Mouse (Mus musculus) heart, adult 2 months (tissue): ENCODE data around the gene Zbtb7b. TPM values are rescaled to one million over a fixed set of nuclear protein-coding genes. Genes with fewer than 3 reads are reported as not detected.

Source experiments
- DNase-seq, 2 experiments: peaks; one replicate each; pipeline ENCODE4 v3.0.0; 2021
- H3K27ac ChIP-seq: fragments of 200-600 bp; 2 replicates; pipeline ENCODE4 v1.8.1; 2022
- H3K27me3 ChIP-seq: fragments of 200-500 bp; 2 replicates; pipeline ENCODE4 v1.6.1; 2012; ENCODE audit warnings: mild to moderate bottlenecking, low read length, inconsistent platforms, mixed read lengths; ENCODE audit not compliant: control insufficient read depth, insufficient read depth
- H3K36me3 ChIP-seq: fragments of 200-500 bp; 2 replicates; pipeline ENCODE4 v1.6.1; 2012; ENCODE audit warnings: low read length, inconsistent platforms; ENCODE audit not compliant: control insufficient read depth, insufficient read depth
- H3K4me1 ChIP-seq: fragments of 200-500 bp; 2 replicates; pipeline ENCODE4 v1.6.1; 2011; ENCODE audit warnings: low read length; ENCODE audit not compliant: control insufficient read depth, insufficient read depth
- H3K4me3 ChIP-seq: fragments of 200-600 bp; 2 replicates; pipeline ENCODE4 v1.8.1; 2022
- H3K79me2 ChIP-seq: fragments of 200-500 bp; replicated peaks from 2 replicates; pipeline ENCODE4 v1.6.1; 2012; ENCODE audit warnings: mild to moderate bottlenecking, inconsistent platforms, low read length, moderate library complexity, mixed read lengths; ENCODE audit not compliant: control insufficient read depth, insufficient read depth
- H3K9ac ChIP-seq: fragments of 200-500 bp; 2 replicates; pipeline ENCODE4 v1.6.1; 2012; ENCODE audit warnings: low read depth, mild to moderate bottlenecking, control low read depth, inconsistent platforms, low read length, mixed read lengths
- CTCF ChIP-seq: fragments of 200-600 bp; IDR thresholded peaks from 2 replicates; pipeline ENCODE4 v1.8.1; 2022; ENCODE audit warnings: antibody characterized with exemption, mild to moderate bottlenecking, moderate library complexity
- EP300 ChIP-seq: fragments of 200-500 bp; IDR thresholded peaks from 2 replicates; pipeline ENCODE4 v1.6.1; 2011; ENCODE audit warnings: low read depth, low read length, control low read depth; ENCODE audit not compliant: insufficient read depth
- POLR2A ChIP-seq: fragments of 200-500 bp; IDR thresholded peaks from 2 replicates; pipeline ENCODE4 v1.6.1; 2011; ENCODE audit warnings: mild to moderate bottlenecking, low read depth, low read length, control low read depth; ENCODE audit not compliant: insufficient read depth
- WGBS: fragments of 180-500 bp; shearing (Covaris S2); methylation state at CpG from one replicate; pipeline ENCODE4 v1.1.7; 2018; 5-methylcytosine and 5-hydroxymethylcytosine counted together
- intact Hi-C: fragments of 180-260 bp; cut with DNase I; formaldehyde crosslinking; loops from one replicate; pipeline ENCODE4 v1.15.1; 2025
- polyA plus RNA-seq: library from polyadenylated mRNA; depleted of rRNA; stranded (reverse); fragments of >200 nt; gene quantifications from 2 replicates; pipeline ENCODE4 v1.2.3, GENCODE M21; 2012
- total RNA-seq, 2 experiments: library from RNA; stranded (reverse); gene quantifications; 2 replicates each; pipeline ENCODE4 v1.2.3; 2021

Gene Zbtb7b
- total and polyA plus RNA-seq, 3 experiments: 20.5 to 23.4 (median 21.5) TPM

- intact Hi-C loops: no loop called here
- Histone ChIP-seq H3K4me3 (no peak overlapping the region), H3K9ac (no peak overlapping the region), H3K27me3 (no peaks in the 10 kb centered on the region), H3K4me1 (peaks cover 7% of the 10 kb centered on the region), H3K36me3 (no peaks in the 10 kb centered on the region), H3K79me2 (no peaks in the 10 kb centered on the region; the same call in 1 of the 2 replicates), H3K27ac (no peak overlapping the region)
- DNase-seq: no peak
- 81% methylated on average over 12 of the region's 12 CpGs for WGBS
- TF ChIP-seq CTCF (no peak), EP300 (no peak), POLR2A (no peak)
These were observed 10.1 kb downstream of the Zbtb7b start for GRCm38 (mm10) chr3:89384331-89385076.

- Histone ChIP-seq H3K4me1 (peaks cover 5% of the 10 kb centered on the region), H3K27ac (no peak overlapping the region), H3K79me2 (no peaks in the 10 kb centered on the region; the same call in 1 of the 2 replicates), H3K27me3 (no peaks in the 10 kb centered on the region), H3K4me3 (no peak overlapping the region), H3K36me3 (no peaks in the 10 kb centered on the region), H3K9ac (no peak overlapping the region)
- intact Hi-C loops: no loop called here
- DNase-seq: no peak
- WGBS: 78% methylated on average over 5 of the region's 5 CpGs
- TF ChIP-seq EP300 (no peak), POLR2A (no peak)
These were observed 10.8 kb downstream of the Zbtb7b start for GRCm38 (mm10) chr3:89383651-89384255.

GRCm38 (mm10) chr3:89382950-89383349 is 11.6 kb downstream of the Zbtb7b start:
- no peaks in the 10 kb centered on the region; the same call in 1 of the 2 replicates for H3K79me2 ChIP-seq
- no peaks in the 10 kb centered on the region for H3K27me3 ChIP-seq
- no peak overlapping the region for H3K27ac ChIP-seq
- no peak overlapping the region for H3K4me3 ChIP-seq
- no peak for DNase-seq
- WGBS: 62% methylated on average over 5 of the region's 5 CpGs
- H3K9ac ChIP-seq: no peak overlapping the region
- TF ChIP-seq EP300: no peak
- TF ChIP-seq CTCF: no peak
- no peak for TF ChIP-seq POLR2A
- no peaks in the 10 kb centered on the region for H3K36me3 ChIP-seq
- intact Hi-C loops: no loop called here
- H3K4me1 ChIP-seq: 0 out of 2 replicates have a peak, but pooled peaks cover 1% of the 10 kb centered on the region

- H3K36me3 ChIP-seq: no peaks in the 10 kb centered on the region
- intact Hi-C loops: no loop called here
- H3K9ac ChIP-seq: no peak overlapping the region
- H3K27me3 ChIP-seq: no peaks in the 10 kb centered on the region
- 77% methylated on average over 9 of the region's 9 CpGs for WGBS
- no peaks in the 10 kb centered on the region for H3K79me2 ChIP-seq
- no peak for DNase-seq
- no peak overlapping the region for H3K27ac ChIP-seq
- TF ChIP-seq CTCF: no peak
- TF ChIP-seq POLR2A: no peak
- no peak for TF ChIP-seq EP300
- 0 out of 2 replicates have a peak, but pooled peaks cover 1% of the 10 kb centered on the region for H3K4me1 ChIP-seq
- no peak overlapping the region for H3K4me3 ChIP-seq
These were observed 12.3 kb downstream of the Zbtb7b start for GRCm38 (mm10) chr3:89382033-89382882.

GRCm38 (mm10) chr3:89381233-89381632 is 13.3 kb downstream of the Zbtb7b start:
- no peak for DNase-seq
- Histone ChIP-seq H3K4me3 (no peak overlapping the region), H3K79me2 (no peaks in the 10 kb centered on the region), H3K4me1 (0 out of 2 replicates have a peak, but pooled peaks cover 1% of the 10 kb centered on the region), H3K27me3 (no peaks in the 10 kb centered on the region), H3K36me3 (no peaks in the 10 kb centered on the region), H3K9ac (no peak overlapping the region), H3K27ac (no peak overlapping the region)
- intact Hi-C loops: no loop called here
- 86% methylated on average over 11 of the region's 11 CpGs for WGBS
- no peak for TF ChIP-seq CTCF

GRCm38 (mm10) chr3:89380711-89381110 is 13.9 kb downstream of the Zbtb7b start:
- no peak for TF ChIP-seq CTCF
- no peak for TF ChIP-seq EP300
- no peak for TF ChIP-seq POLR2A
- 94% methylated on average over 18 of the region's 18 CpGs for WGBS
- DNase-seq: no peak
- H3K36me3 ChIP-seq: no peaks in the 10 kb centered on the region
- no peaks in the 10 kb centered on the region for H3K27me3 ChIP-seq
- 0 out of 2 replicates have a peak, but pooled peaks cover 1% of the 10 kb centered on the region for H3K4me1 ChIP-seq
- H3K79me2 ChIP-seq: no peaks in the 10 kb centered on the region
- H3K27ac ChIP-seq: no peak overlapping the region
- H3K9ac ChIP-seq: no peak overlapping the region
- intact Hi-C loops: no loop called here
- no peak overlapping the region for H3K4me3 ChIP-seq
